ENCODE assay signal across 9 mouse cellular contexts in genomic region chr5:30712002-30712390, GRCm38 (mm10). TPM values are rescaled to one million over a fixed set of nuclear protein-coding genes. Genes with fewer than 3 reads are reported as not detected.
DNase-seq lines count a peak whose midpoint lies in the region; ATAC-seq and TF ChIP-seq lines count a peak whose summit lies in the region.
"Had no signal": no experiment of that assay in that cellular context is flagged by ENCODE, and none has a peak within 500 bp of the region (broad histone marks: within the 10 kb centered on the region; RNA-seq: fewer than 3 reads in every experiment).

No protein-coding gene starts in this region.

- DNase-seq in heart, adult 2 months: no peak
- DNase-seq in heart, postnatal 10 days: no peak
- DNase-seq in liver, embryonic 14.5 days (ENCODE audit: low read depth in 3 of 3, low spot score in 3 of 3): no peak
- DNase-seq in adrenal gland, postnatal 14 days: no peak
- DNase-seq in urinary bladder, adult 18-20 months (ENCODE audit: low spot score in 2 of 2): no peak
- no peak for DNase-seq in ovary, adult 18-20 months (ENCODE audit: low spot score)

- H3K79me2 ChIP-seq in heart, adult 2 months (replicated peaks; ENCODE audit: control insufficient read depth, insufficient read depth, low read length): no peaks in the 10 kb centered on the region

- peaks cover 14% of the 10 kb centered on the region for H3K27me3 ChIP-seq in heart, adult 2 months (ENCODE audit: control insufficient read depth, insufficient read depth, low read length)
- peaks cover 13% of the 10 kb centered on the region for H3K27me3 ChIP-seq in forebrain, embryonic 12.5 days
- peaks cover 52% of the 10 kb centered on the region for H3K27me3 ChIP-seq in liver, embryonic 14.5 days (ENCODE audit: control insufficient read depth, insufficient read depth, low read length)

- peak overlapping the region; percentile 57 for H3K4me3 ChIP-seq in heart, adult 2 months
- H3K4me3 ChIP-seq in forebrain, embryonic 12.5 days (replicated peaks): peak overlapping the region; percentile 72
- H3K4me3 ChIP-seq in liver, embryonic 14.5 days (ENCODE audit: insufficient read depth in 1 of 2, low read depth in 2 of 2, low read length in 2 of 2): peak overlapping the region; percentile 45 to 46

- peak overlapping the region; percentile 91 for H3K4me2 ChIP-seq in forebrain, embryonic 12.5 days
- peak overlapping the region; percentile 65 for H3K4me2 ChIP-seq in liver, embryonic 14.5 days (ENCODE audit: low read depth)

- no peaks in the 10 kb centered on the region for H3K9me3 ChIP-seq in forebrain, embryonic 12.5 days
- no peaks in the 10 kb centered on the region for H3K9me3 ChIP-seq in liver, embryonic 14.5 days (ENCODE audit: control insufficient read depth, low read length)

- peak overlapping the region; percentile 36; the same call in 1 of the 2 replicates for H3K9ac ChIP-seq in heart, adult 2 months (ENCODE audit: low read depth, low read length)
- H3K9ac ChIP-seq in forebrain, embryonic 12.5 days: peak overlapping the region; percentile 80
- H3K9ac ChIP-seq in liver, embryonic 14.5 days (replicated peaks): no peak overlapping the region

- under 1% methylated on average over 14 of the region's 14 CpGs for WGBS in heart, adult 2 months
- WGBS in forebrain, embryonic 12.5 days: under 1% methylated on average over 14 of the region's 14 CpGs
- WGBS in liver, embryonic 14.5 days (ENCODE audit: insufficient replicate concordance): 1% methylated on average over 14 of the region's 14 CpGs

- peaks cover 1% of the 10 kb centered on the region; the same call in 1 of the 2 replicates for H3K4me1 ChIP-seq in heart, adult 2 months (ENCODE audit: control insufficient read depth, insufficient read depth, low read length)
- peaks cover 40% of the 10 kb centered on the region for H3K4me1 ChIP-seq in forebrain, embryonic 12.5 days
- H3K4me1 ChIP-seq in liver, embryonic 14.5 days (replicated peaks; ENCODE audit: control insufficient read depth in 2 of 2, insufficient read depth in 2 of 2, low read length in 1 of 2): no peaks in the 10 kb centered on the region

- ATAC-seq in CD4-positive, CD25-positive, alpha-beta regulatory T cell, adult 4 months: peak; percentile 9
- no peak for ATAC-seq in forebrain, embryonic 12.5 days (ENCODE audit: low FRiP score)
- no peak for ATAC-seq in liver, embryonic 14.5 days (ENCODE audit: insufficient read depth)

- intact Hi-C loops in heart, adult 2 months (cut with DNase I): loop anchor here (10.0 kb wide), 1 partner anchor 283 kb away; no protein-coding TSS in a partner anchor
- intact Hi-C loops in heart, postnatal 10 days (cut with DNase I): no loop called here

- no peak for TF ChIP-seq EP300 in heart, adult 2 months (IDR thresholded peaks at IDR 0.05; ENCODE audit: insufficient read depth, low read depth, low read length)
- TF ChIP-seq EP300 in liver, embryonic 14.5 days (IDR thresholded peaks at IDR 0.05; ENCODE audit: low read depth): no peak

- H3K36me3 ChIP-seq in heart, adult 2 months (ENCODE audit: control insufficient read depth, insufficient read depth, low read length): no peaks in the 10 kb centered on the region
- 0 out of 2 replicates have a peak, but pooled peaks cover 3% of the 10 kb centered on the region for H3K36me3 ChIP-seq in forebrain, embryonic 12.5 days (replicated peaks)
- H3K36me3 ChIP-seq in liver, embryonic 14.5 days (replicated peaks; ENCODE audit: control insufficient read depth, insufficient read depth, low read depth): no peaks in the 10 kb centered on the region

- H3K27ac ChIP-seq in heart, adult 2 months: no peak overlapping the region
- peak overlapping the region; percentile 85 for H3K27ac ChIP-seq in forebrain, embryonic 12.5 days
- no peak overlapping the region for H3K27ac ChIP-seq in liver, embryonic 14.5 days

- no peak for TF ChIP-seq CTCF in heart, adult 2 months (IDR thresholded peaks at IDR 0.05)
- no peak for TF ChIP-seq CTCF in liver, embryonic 14.5 days (IDR thresholded peaks at IDR 0.05; ENCODE audit: low read depth)

- no peak for TF ChIP-seq POLR2A in heart, adult 2 months (IDR thresholded peaks at IDR 0.05; ENCODE audit: insufficient read depth, low read depth, low read length)

RNA-seq across cellular contexts. Expression of gene Dpysl5, which starts 0.6 kb away (rescaled TPM):
- total RNA-seq in heart, adult 2 months (2021): 1 to 10 TPM in 1 of 2 experiments, under 1 TPM in 1; 0.61 to 1.3 TPM
- 0.82 and 1.1 TPM in 2 replicates for polyA plus RNA-seq in heart, adult 2 months (2012; rRNA removed)
- total RNA-seq in heart, postnatal 10 days (2021): under 1 TPM; 0.77 to 0.87 TPM
- polyA plus RNA-seq in CD4-positive, CD25-positive, alpha-beta regulatory T cell, adult 4 months (2017; shearing (Covaris generic)): not detected
- polyA plus RNA-seq in forebrain, embryonic 12.5 days (2016; fragmentation: Nextera tagmentation; extraction: Ambion mirVana): 109 and 134 TPM in 2 replicates
- polyA plus RNA-seq in liver, embryonic 14.5 days (2012; rRNA removed): 0.15 and 0.49 TPM in 2 replicates
- polyA plus RNA-seq in liver, embryonic 14.5 days (2014; fragmentation: Nextera tagmentation; extraction: Ambion mirVana): 0.10 and 0.23 TPM in 2 replicates
- total RNA-seq in adrenal gland, postnatal 14 days (2021): 1.4 and 4.5 TPM in 2 replicates
- total RNA-seq: common myeloid progenitor, adult 5-6 weeks had no signal

RNA-seq across cellular contexts. Expression of gene Cenpa, which starts 45.4 kb away (rescaled TPM):
- total RNA-seq in heart, adult 2 months (2021): 10 to 100 TPM; 43.9 to 51.0 TPM
- polyA plus RNA-seq in heart, adult 2 months (2012; rRNA removed): 51.3 and 69.7 TPM in 2 replicates
- total RNA-seq in heart, postnatal 10 days (2021): 10 to 100 TPM; 85.5 to 86.1 TPM
- polyA plus RNA-seq in CD4-positive, CD25-positive, alpha-beta regulatory T cell, adult 4 months (2017; shearing (Covaris generic)): 10 to 100 TPM; 45.4 to 60.5 TPM
- 325 and 333 TPM in 2 replicates for polyA plus RNA-seq in forebrain, embryonic 12.5 days (2016; fragmentation: Nextera tagmentation; extraction: Ambion mirVana)
- polyA plus RNA-seq in liver, embryonic 14.5 days (2012; rRNA removed): 116 and 122 TPM in 2 replicates
- polyA plus RNA-seq in liver, embryonic 14.5 days (2014; fragmentation: Nextera tagmentation; extraction: Ambion mirVana): 209 and 236 TPM in 2 replicates
- 39.0 and 39.1 TPM in 2 replicates for total RNA-seq in adrenal gland, postnatal 14 days (2021)

Comparison
In these comparisons a context has a peak if more than half of its experiments do, and no peak if none do; other contexts are left out.
1. RNA of gene Dpysl5, which starts 0.6 kb away (polyA plus RNA-seq): 109 to 134 TPM in forebrain, embryonic 12.5 days; 0.82 to 1.1 TPM in heart, adult 2 months, 0.10 to 0.49 TPM in liver, embryonic 14.5 days and not detected in CD4-positive, CD25-positive, alpha-beta regulatory T cell, adult 4 months; every median in the first group is over 10 times any median in the second.
2. Peak in every context shown above with its lines, with median percentiles within 50 percentile points of each other: H3K4me3 ChIP-seq.